Mouse (Mus musculus): Measurements from ENCODE around the gene Mylk.

GRCm38 (mm10) chr16:34839004-34839703 lies 94.1 kb downstream of the Mylk start:
- TF ChIP-seq CTCF (IDR thresholded peaks at IDR 0.05; ENCODE audit: extremely low read depth, insufficient read length, insufficient replicate concordance, low read depth, low read length) (no peak), POLR2A (IDR thresholded peaks at IDR 0.05; ENCODE audit: low read depth, low read length) (no peak)

All from small intestine, adult 2 months (tissue).